Mouse (Mus musculus) central nervous system, embryonic 14 days (tissue): ENCODE data around the gene Fam205c. TPM values are rescaled to one million over a fixed set of nuclear protein-coding genes. Genes with fewer than 3 reads are reported as not detected.

Source experiments
- polyA plus RNA-seq: library from polyadenylated mRNA; depleted of rRNA; stranded (reverse); fragments of >200 nt; gene quantifications from 2 replicates; pipeline ENCODE4 v1.2.3, GENCODE M21; 2012; rRNA removed

Fam205c gene
- not detected in 2 replicates for polyA plus RNA-seq

GRCm38 (mm10) chr4:42874134-42874533, at the start of gene Fam205c:
Gene Fam205c (minus strand): TSS chr4:42874234.

DNA sequence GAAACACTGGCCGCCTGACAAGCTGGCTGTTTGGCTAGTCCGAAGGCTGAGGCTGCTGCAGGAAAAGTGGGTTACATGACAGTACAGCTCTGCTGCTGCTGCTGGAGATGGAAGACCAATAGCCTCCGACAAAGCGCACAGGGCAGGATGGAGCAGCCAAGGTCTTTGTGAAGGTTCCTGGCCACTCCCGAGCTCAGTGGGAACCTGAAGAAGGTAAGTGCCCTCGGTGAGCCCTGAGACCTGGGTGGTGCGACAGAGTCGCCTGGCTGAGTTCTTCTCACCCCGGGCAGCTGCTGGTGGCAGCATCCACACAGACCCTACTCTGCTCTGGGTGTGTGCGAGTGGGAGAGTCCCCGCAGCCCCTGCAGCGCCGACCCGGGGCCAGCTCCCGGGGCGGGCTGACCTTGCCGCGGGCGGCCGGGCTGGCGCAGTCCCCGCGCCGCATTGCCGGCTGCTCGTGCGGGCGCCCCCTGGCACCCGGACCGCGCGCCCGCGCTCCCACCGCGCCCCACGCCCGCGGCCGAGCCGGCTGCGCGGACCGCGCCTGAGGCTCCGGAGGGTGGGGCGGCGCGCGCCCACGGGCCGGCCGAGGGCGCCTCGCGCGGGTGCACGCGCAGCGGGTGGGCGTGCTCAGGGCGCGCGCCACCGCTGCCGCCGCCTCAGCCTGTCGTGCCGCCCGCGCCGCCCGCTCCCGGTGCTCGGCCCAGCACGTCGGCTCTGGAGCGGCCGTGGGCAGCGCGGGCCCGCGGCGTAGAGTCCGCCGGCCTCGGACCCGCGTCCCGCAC, 42.8 kb upstream of the Fam205c start, which contains the start of gene Phf24:
Gene Phf24, plus strand, starts transcription at position 44 of the 785 bp plus-strand sequence.

DNA sequence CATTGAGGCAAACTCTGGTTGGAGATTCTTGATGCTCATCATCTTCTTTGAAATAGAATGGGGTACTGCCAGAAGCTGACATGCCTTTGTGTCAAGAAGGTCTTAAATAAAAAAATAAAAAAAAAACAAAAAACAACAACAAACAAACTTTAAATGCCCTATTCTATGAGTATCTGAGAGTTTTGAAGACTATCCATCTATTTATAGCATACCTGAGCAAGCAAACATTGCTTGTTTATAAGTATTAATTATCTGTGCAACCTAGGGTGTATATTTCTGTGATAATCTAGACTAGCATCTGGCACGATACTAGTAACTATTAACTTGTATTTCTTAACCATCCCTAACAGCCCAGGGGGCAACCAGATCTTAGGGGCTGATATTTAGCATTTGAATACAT, 17.4 kb downstream of the Fam205c start, which contains the start of gene Gm12394:
Gene Gm12394, minus strand, starts transcription at position 101 of the 400 bp plus-strand sequence.

GRCm38 (mm10) chr4:42853788-42854187, 20.2 kb downstream of the Fam205c start, which contains the start of gene Fam205a1:
Gene Fam205a1 (minus strand): TSS chr4:42853888.

Other genes with a start within 250 kb of the Fam205c start
- 0.11 and 0.25 TPM in 2 replicates for gene Gm2564, start 244.5 kb downstream of the Fam205c start, polyA plus RNA-seq
- gene Ccl27b, start 219.0 kb downstream of the Fam205c start, polyA plus RNA-seq = 0.51 TPM in 1 of 2 replicates, not detected in the other
- gene Il11ra2, start 212.3 kb downstream of the Fam205c start, polyA plus RNA-seq = 0.06 and 0.18 TPM in 2 replicates
- gene 4930578G10Rik, start 138.7 kb downstream of the Fam205c start, polyA plus RNA-seq = 0.33 TPM in 1 of 2 replicates, not detected in the other
- gene Ccl19, start 117.7 kb downstream of the Fam205c start, polyA plus RNA-seq = not detected in 2 replicates
- gene Ccl21a, start 100.2 kb downstream of the Fam205c start, polyA plus RNA-seq = 0.75 and 7.0 TPM in 2 replicates
- 0.02 TPM in 1 of 2 replicates, not detected in the other for gene Fam205a1, start 20.3 kb downstream of the Fam205c start, polyA plus RNA-seq
- gene Gm12394, start 17.5 kb downstream of the Fam205c start, polyA plus RNA-seq = 0.05 and 0.08 TPM in 2 replicates
- gene Phf24, start 42.4 kb upstream of the Fam205c start, polyA plus RNA-seq = 34.9 and 36.9 TPM in 2 replicates
- 83.1 and 86.5 TPM in 2 replicates for gene Dnajb5, start 75.6 kb upstream of the Fam205c start, polyA plus RNA-seq
- 0.17 TPM in 1 of 2 replicates, not detected in the other for gene 1700022I11Rik, start 95.4 kb upstream of the Fam205c start, polyA plus RNA-seq
- 264 and 266 TPM in 2 replicates for gene Vcp, start 126.3 kb upstream of the Fam205c start, polyA plus RNA-seq
- 33.7 and 37.4 TPM in 2 replicates for gene Fancg, start 136.3 kb upstream of the Fam205c start, polyA plus RNA-seq
- gene Pigo, start 151.6 kb upstream of the Fam205c start, polyA plus RNA-seq = 28.4 and 32.4 TPM in 2 replicates
- 122 and 139 TPM in 2 replicates for gene Stoml2, start 157.5 kb upstream of the Fam205c start, polyA plus RNA-seq
- gene Fam214b, start 172.0 kb upstream of the Fam205c start, polyA plus RNA-seq = 42.0 and 42.6 TPM in 2 replicates
- 56.3 and 60.9 TPM in 2 replicates for gene Unc13b, start 184.7 kb upstream of the Fam205c start, polyA plus RNA-seq